Mouse (Mus musculus) intestine, postnatal 0 days (tissue): ENCODE measurements at regions not wholly inside any gene's neighbourhood (a gene's known extent, or its start where the extent isn't known, plus 50 kb on each side); places are given as distances from the start of the nearest gene placed in this dataset.

Source experiments
- ATAC-seq: fragments of 200-750 bp; cut with Nextera tagmentation; 2 replicates; pipeline ENCODE4 v1.8.0; 2017; ENCODE audit warnings: mild to moderate bottlenecking, moderate TSS enrichment, moderate library complexity
- H3K27ac ChIP-seq: fragments of 300-500 bp; sonication (generic); 2 replicates; pipeline ENCODE4 v1.5.1; 2014; ENCODE audit warnings: mild to moderate bottlenecking, low read depth, low read length, moderate library complexity
- H3K27me3 ChIP-seq: fragments of 300-500 bp; sonication (generic); replicated peaks from 2 replicates; pipeline ENCODE4 v1.6.1; 2014; ENCODE audit warnings: low read length, mixed read lengths; ENCODE audit not compliant: control insufficient read depth, insufficient read depth
- H3K36me3 ChIP-seq: fragments of 300-500 bp; sonication (generic); 2 replicates; pipeline ENCODE4 v1.6.1; 2014; ENCODE audit warnings: mild to moderate bottlenecking, moderate library complexity; ENCODE audit not compliant: control insufficient read depth, insufficient read depth
- H3K4me1 ChIP-seq: fragments of 300-500 bp; sonication (generic); replicated peaks from 2 replicates; pipeline ENCODE4 v1.6.1; 2014; ENCODE audit warnings: antibody characterized with exemption, low read length, mixed read lengths; ENCODE audit not compliant: control insufficient read depth, insufficient read depth
- H3K4me2 ChIP-seq: fragments of 300-500 bp; sonication (generic); replicated peaks from 2 replicates; pipeline ENCODE4 v1.6.1; 2014; ENCODE audit warnings: low read depth, mild to moderate bottlenecking, moderate library complexity
- H3K4me3 ChIP-seq: fragments of 300-500 bp; sonication (generic); 2 replicates; pipeline ENCODE4 v1.5.1; 2014; ENCODE audit warnings: low read depth, low read length
- H3K9ac ChIP-seq: fragments of 300-500 bp; sonication (generic); 2 replicates; pipeline ENCODE4 v1.6.1; 2014; ENCODE audit warnings: mild to moderate bottlenecking, low read depth, low read length
- H3K9me3 ChIP-seq: fragments of 300-500 bp; sonication (generic); 2 replicates; pipeline ENCODE4 v1.6.1; 2016; ENCODE audit warnings: mixed run types; ENCODE audit not compliant: control insufficient read depth
- CTCF ChIP-seq: sonication (generic); IDR thresholded peaks from 2 replicates; pipeline ENCODE4 v1.5.1; 2016; ENCODE audit warnings: low read depth, mild to moderate bottlenecking, control low read depth, antibody characterized with exemption, moderate library complexity
- WGBS: fragments of 180-500 bp; shearing (Covaris S2); extraction: QIAGEN DNeasy Blood & Tissue Kit; methylation state at CpG from one replicate; pipeline ENCODE4 v1.1.7; 2014; 5-methylcytosine and 5-hydroxymethylcytosine counted together

GRCm38 (mm10) chrX:12425566-12425965 lies 162.0 kb upstream of the Atp6ap2 start:
- no peak for ATAC-seq
- TF ChIP-seq CTCF: no peak
- H3K9me3 ChIP-seq: no peaks in the 10 kb centered on the region
- no peak overlapping the region for H3K4me2 ChIP-seq
- H3K9ac ChIP-seq: no peak overlapping the region
- no peak overlapping the region for H3K4me3 ChIP-seq
- H3K36me3 ChIP-seq: no peaks in the 10 kb centered on the region
- 78% methylated on average over 6 of the region's 6 CpGs for WGBS
- H3K27ac ChIP-seq: no peak overlapping the region
- H3K27me3 ChIP-seq: no peaks in the 10 kb centered on the region
- H3K4me1 ChIP-seq: no peaks in the 10 kb centered on the region

- ATAC-seq: no peak
- Histone ChIP-seq H3K4me2 (no peak overlapping the region), H3K27me3 (no peaks in the 10 kb centered on the region), H3K4me1 (no peaks in the 10 kb centered on the region), H3K4me3 (no peak overlapping the region), H3K36me3 (no peaks in the 10 kb centered on the region), H3K27ac (no peak overlapping the region), H3K9me3 (no peaks in the 10 kb centered on the region), H3K9ac (no peak overlapping the region)
- WGBS: 83% methylated on average over 4 of the region's 4 CpGs
- TF ChIP-seq CTCF: no peak
Measured at GRCm38 (mm10) chrX:12426664-12427063, 160.9 kb upstream of the Atp6ap2 start.

- H3K27ac ChIP-seq: no peak overlapping the region
- no peak overlapping the region for H3K4me3 ChIP-seq
- H3K36me3 ChIP-seq: no peaks in the 10 kb centered on the region
- ATAC-seq: no peak
- H3K9ac ChIP-seq: no peak overlapping the region
- WGBS: 98% methylated on average over 2 of the region's 2 CpGs
- H3K4me1 ChIP-seq: no peaks in the 10 kb centered on the region
- H3K27me3 ChIP-seq: no peaks in the 10 kb centered on the region
- no peak overlapping the region for H3K4me2 ChIP-seq
- H3K9me3 ChIP-seq: no peaks in the 10 kb centered on the region
- TF ChIP-seq CTCF: 0 out of 2 replicates have a peak, but pooled peaks have one; percentile 20
Measured at GRCm38 (mm10) chrX:12432289-12432688, 155.3 kb upstream of the Atp6ap2 start.

- no peak overlapping the region for H3K27ac ChIP-seq
- H3K4me2 ChIP-seq: no peak overlapping the region
- H3K4me3 ChIP-seq: no peak overlapping the region
- H3K27me3 ChIP-seq: no peaks in the 10 kb centered on the region
- no peak for ATAC-seq
- WGBS: 77% methylated on average over 8 of the region's 8 CpGs
- no peak overlapping the region for H3K9ac ChIP-seq
- H3K36me3 ChIP-seq: no peaks in the 10 kb centered on the region
- TF ChIP-seq CTCF: no peak
- no peaks in the 10 kb centered on the region for H3K4me1 ChIP-seq
- no peaks in the 10 kb centered on the region for H3K9me3 ChIP-seq
Measured at GRCm38 (mm10) chrX:12435656-12436055, 151.9 kb upstream of the Atp6ap2 start.

GRCm38 (mm10) chrX:12436106-12436505 lies 151.5 kb upstream of the Atp6ap2 start:
- Histone ChIP-seq H3K4me1 (no peaks in the 10 kb centered on the region), H3K27me3 (no peaks in the 10 kb centered on the region), H3K27ac (no peak overlapping the region), H3K4me3 (no peak overlapping the region), H3K4me2 (no peak overlapping the region), H3K36me3 (no peaks in the 10 kb centered on the region), H3K9ac (no peak overlapping the region), H3K9me3 (no peaks in the 10 kb centered on the region)
- no peak for TF ChIP-seq CTCF
- ATAC-seq: no peak
- 58% methylated on average over 7 of the region's 7 CpGs for WGBS

GRCm38 (mm10) chrX:12439447-12439846 lies 148.2 kb upstream of the Atp6ap2 start:
- no peak for TF ChIP-seq CTCF
- 74% methylated on average over 12 of the region's 12 CpGs for WGBS
- H3K4me1 ChIP-seq: no peaks in the 10 kb centered on the region
- no peaks in the 10 kb centered on the region for H3K9me3 ChIP-seq
- no peak overlapping the region for H3K4me2 ChIP-seq
- no peaks in the 10 kb centered on the region for H3K36me3 ChIP-seq
- ATAC-seq: no peak
- H3K27me3 ChIP-seq: no peaks in the 10 kb centered on the region
- H3K27ac ChIP-seq: no peak overlapping the region
- no peak overlapping the region for H3K4me3 ChIP-seq
- H3K9ac ChIP-seq: no peak overlapping the region

GRCm38 (mm10) chrX:12443794-12444193 lies 143.8 kb upstream of the Atp6ap2 start:
- no peaks in the 10 kb centered on the region for H3K27me3 ChIP-seq
- no peak for ATAC-seq
- no peaks in the 10 kb centered on the region for H3K4me1 ChIP-seq
- 69% methylated on average over 5 of the region's 5 CpGs for WGBS
- no peak for TF ChIP-seq CTCF
- H3K36me3 ChIP-seq: no peaks in the 10 kb centered on the region
- H3K4me3 ChIP-seq: no peak overlapping the region
- H3K27ac ChIP-seq: no peak overlapping the region
- H3K4me2 ChIP-seq: no peak overlapping the region
- no peaks in the 10 kb centered on the region for H3K9me3 ChIP-seq
- H3K9ac ChIP-seq: no peak overlapping the region
